Mouse (Mus musculus) stomach, postnatal 0 days (tissue): Measurements from ENCODE around the gene Icosl. TPM values are rescaled to one million over a fixed set of nuclear protein-coding genes. Genes with fewer than 3 reads are reported as not detected.
A peak's percentile ranks its signal among the peaks of the same experiment; 100 is the strongest.
"Not testable (repeated sequence)": the region's sequence is repeated elsewhere in the genome, so short reads cannot be mapped to it uniquely, and the experiment has no call there.

Experiments
- ATAC-seq: fragments of 200-750 bp; cut with Nextera tagmentation; 2 replicates; pipeline ENCODE4 v1.8.0; 2017; ENCODE audit not compliant: low FRiP score, low TSS enrichment
- DNase-seq: peaks from one replicate; pipeline ENCODE4 v3.0.0-alpha.2; 2016; ENCODE audit warnings: low spot score
- H3K27ac ChIP-seq: fragments of 300-500 bp; sonication (generic); replicated peaks from 2 replicates; pipeline ENCODE4 v1.5.1; 2014; ENCODE audit warnings: mild to moderate bottlenecking, control low read depth
- H3K27me3 ChIP-seq: fragments of 300-500 bp; sonication (generic); 2 replicates; pipeline ENCODE4 v1.6.1; 2014; ENCODE audit warnings: low read length; ENCODE audit not compliant: control insufficient read depth, insufficient read depth
- H3K36me3 ChIP-seq: fragments of 300-500 bp; sonication (generic); 2 replicates; pipeline ENCODE4 v1.6.1; 2014; ENCODE audit warnings: low read length, mixed read lengths; ENCODE audit not compliant: control insufficient read depth, insufficient read depth
- H3K4me1 ChIP-seq: fragments of 300-500 bp; sonication (generic); replicated peaks from 2 replicates; pipeline ENCODE4 v1.6.1; 2014; ENCODE audit warnings: antibody characterized with exemption; ENCODE audit not compliant: control insufficient read depth, insufficient read depth
- H3K4me2 ChIP-seq: fragments of 300-500 bp; sonication (generic); replicated peaks from 2 replicates; pipeline ENCODE4 v1.6.1; 2014; ENCODE audit warnings: low read depth, mild to moderate bottlenecking, control low read depth, moderate library complexity
- H3K4me3 ChIP-seq: fragments of 300-500 bp; sonication (generic); 2 replicates; pipeline ENCODE4 v1.5.1; 2014; ENCODE audit warnings: low read depth, low read length, control low read depth
- H3K9ac ChIP-seq: fragments of 300-500 bp; sonication (generic); 2 replicates; pipeline ENCODE4 v1.6.1; 2014; ENCODE audit warnings: mild to moderate bottlenecking, low read length, control low read depth, mixed read lengths
- H3K9me3 ChIP-seq: fragments of 300-500 bp; sonication (generic); 2 replicates; pipeline ENCODE4 v1.6.1; 2016; ENCODE audit warnings: low read length; ENCODE audit not compliant: control insufficient read depth
- CTCF ChIP-seq: IDR thresholded peaks from 2 replicates; pipeline ENCODE4 v1.5.1; 2016; ENCODE audit warnings: antibody characterized with exemption, low read depth, mild to moderate bottlenecking, moderate library complexity
- EP300 ChIP-seq: optimal IDR thresholded peaks from 2 replicates; pipeline ENCODE3; 2016; ENCODE audit warnings: antibody characterized with exemption
- WGBS: fragments of 180-500 bp; shearing (Covaris S2); extraction: QIAGEN DNeasy Blood & Tissue Kit; methylation state at CpG from one replicate; pipeline ENCODE4 v1.1.7; 2014; 5-methylcytosine and 5-hydroxymethylcytosine counted together
- polyA plus RNA-seq: library from polyadenylated mRNA; unstranded; fragments of >200 nt; fragmentation: Nextera tagmentation; extraction: Ambion mirVana; gene quantifications from 2 replicates; pipeline ENCODE4 v1.2.1, GENCODE M21; 2015

Gene Icosl
- polyA plus RNA-seq: 4.8 and 5.6 TPM in 2 replicates

- no peak for TF ChIP-seq EP300
- TF ChIP-seq CTCF: peak; percentile 80
- H3K4me1 ChIP-seq: peaks cover 4% of the 10 kb centered on the region
- no peaks in the 10 kb centered on the region for H3K9me3 ChIP-seq
- ATAC-seq: peak; percentile 92
- peak within 1 kb of the TSS; percentile 65 for H3K27ac ChIP-seq
- H3K27me3 ChIP-seq: no peaks in the 10 kb centered on the region
- peak within 1 kb of the TSS; percentile 94 for H3K4me2 ChIP-seq
- H3K4me3 ChIP-seq: peak within 1 kb of the TSS; percentile 70
- H3K36me3 ChIP-seq: no peaks in the 10 kb centered on the region
- under 1% methylated on average over 56 of the region's 66 CpGs for WGBS
- peak within 1 kb of the TSS; percentile 71 for H3K9ac ChIP-seq
- peak; percentile 87 for DNase-seq
Observed at GRCm38 (mm10) chr10:78069101-78070011, at the start of gene Icosl. Gene Icosl (plus strand): TSS chr10:78069302.

GRCm38 (mm10) chr10:78019984-78020383 lies 49.1 kb upstream of the Icosl start:
- not testable (repeated sequence) for ATAC-seq, H3K27me3 ChIP-seq, H3K36me3 ChIP-seq, DNase-seq, H3K4me1 ChIP-seq, H3K4me3 ChIP-seq, H3K27ac ChIP-seq, H3K9me3 ChIP-seq, H3K4me2 ChIP-seq, H3K9ac ChIP-seq
- 93% methylated on average over 6 of the region's 11 CpGs for WGBS

- peak; percentile 67 for TF ChIP-seq CTCF
- 70% methylated on average over 6 of the region's 8 CpGs for WGBS
- H3K9ac ChIP-seq, H3K27me3 ChIP-seq, H3K9me3 ChIP-seq, DNase-seq, H3K4me3 ChIP-seq, ATAC-seq, H3K27ac ChIP-seq, H3K4me1 ChIP-seq, H3K4me2 ChIP-seq, H3K36me3 ChIP-seq: not testable (repeated sequence)
Observed at GRCm38 (mm10) chr10:78025453-78025852, 43.6 kb upstream of the Icosl start.

- peak; percentile 63 for ATAC-seq
- no peaks in the 10 kb centered on the region for H3K9me3 ChIP-seq
- no peak overlapping the region for H3K4me2 ChIP-seq
- TF ChIP-seq EP300 (no peak), CTCF (peak; percentile 98)
- H3K4me1 ChIP-seq: no peaks in the 10 kb centered on the region
- H3K36me3 ChIP-seq: no peaks in the 10 kb centered on the region
- H3K27me3 ChIP-seq: no peaks in the 10 kb centered on the region
- no peak overlapping the region for H3K27ac ChIP-seq
- H3K9ac ChIP-seq: no peak overlapping the region
- WGBS: 6% methylated on average over 5 of the region's 5 CpGs
- DNase-seq: peak; percentile 73
- no peak overlapping the region for H3K4me3 ChIP-seq
Observed at GRCm38 (mm10) chr10:78028129-78028528, 41.0 kb upstream of the Icosl start.

- Histone ChIP-seq H3K27ac (no peak overlapping the region), H3K9ac (no peak overlapping the region), H3K27me3 (no peaks in the 10 kb centered on the region), H3K4me3 (no peak overlapping the region), H3K4me1 (no peaks in the 10 kb centered on the region), H3K4me2 (no peak overlapping the region), H3K9me3 (no peaks in the 10 kb centered on the region), H3K36me3 (no peaks in the 10 kb centered on the region)
- TF ChIP-seq EP300: no peak
- no peak for TF ChIP-seq CTCF
- 92% methylated on average over 1 of the region's 1 CpGs for whole genome bisulfite sequencing
- ATAC-seq (no peak), DNase-seq (no peak)
Observed at GRCm38 (mm10) chr10:78029080-78029479, 40.0 kb upstream of the Icosl start.

GRCm38 (mm10) chr10:78031987-78032386 lies 37.1 kb upstream of the Icosl start:
- H3K27me3 ChIP-seq: no peaks in the 10 kb centered on the region
- H3K4me2 ChIP-seq: no peak overlapping the region
- DNase-seq (no peak), ATAC-seq (no peak)
- H3K27ac ChIP-seq: no peak overlapping the region
- no peak overlapping the region for H3K4me3 ChIP-seq
- WGBS: 74% methylated on average over 2 of the region's 2 CpGs
- no peaks in the 10 kb centered on the region for H3K9me3 ChIP-seq
- no peak overlapping the region for H3K9ac ChIP-seq
- H3K4me1 ChIP-seq: no peaks in the 10 kb centered on the region
- TF ChIP-seq EP300: no peak
- H3K36me3 ChIP-seq: no peaks in the 10 kb centered on the region
